ENCODE assay signal across 1 mouse cellular context in the genomic region with DNA sequence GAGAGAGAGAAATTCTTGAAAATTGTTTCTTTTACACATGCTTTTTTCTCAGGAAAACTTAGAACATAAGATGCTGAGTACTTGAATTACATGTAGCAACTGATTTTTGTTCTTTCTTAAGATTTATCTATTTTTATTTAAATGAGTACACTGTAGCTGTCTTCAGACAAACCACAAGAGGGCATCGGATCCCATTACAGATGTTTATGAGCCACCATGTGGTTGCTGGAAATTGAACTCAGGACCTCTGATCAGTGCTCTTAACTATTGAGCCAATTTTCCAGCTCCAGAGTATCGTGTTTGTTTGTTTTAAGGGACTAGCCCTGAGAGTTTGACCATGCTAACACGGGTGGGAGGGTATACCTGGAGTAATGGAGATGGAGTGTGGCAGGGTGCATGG.
TF ChIP-seq lines count a peak whose summit lies in the region.

No protein-coding gene starts in this region.

TF ChIP-seq in CH12.LX, 34 proteins besides CTCF, POLR2A, EP300 and RAD21 (continued from another document):
- TF ChIP-seq USF2 (conservative IDR thresholded peaks at IDR 0.05; ENCODE audit: low read depth, low read length), result no peak
- no peak for TF ChIP-seq E2F4 (IDR thresholded peaks at IDR 0.05; ENCODE audit: insufficient replicate concordance, low read depth, low read length)
- no peak for TF ChIP-seq BHLHE40 (IDR thresholded peaks at IDR 0.05; ENCODE audit: low read depth, low read length)
- TF ChIP-seq IRF4 (IDR thresholded peaks at IDR 0.05; ENCODE audit: low read depth, low read length), result no peak
- TF ChIP-seq ZNF384 (IDR thresholded peaks at IDR 0.05; ENCODE audit: low read depth, low read length), result no peak
- TF ChIP-seq ZMIZ1 (IDR thresholded peaks at IDR 0.05; ENCODE audit: low read depth, low read length), result no peak
- peak; percentile 18; the same call in 1 of the 2 replicates for TF ChIP-seq NELFE (IDR thresholded peaks at IDR 0.05; ENCODE audit: low read depth, low read length)
- TF ChIP-seq ETS1 (conservative IDR thresholded peaks at IDR 0.05; ENCODE audit: low read depth, low read length), result no peak
- no peak for TF ChIP-seq TCF12 (IDR thresholded peaks at IDR 0.05; ENCODE audit: low read depth, low read length)
- TF ChIP-seq MEF2A (IDR thresholded peaks at IDR 0.05; ENCODE audit: borderline replicate concordance, low read depth, low read length), result no peak
- TF ChIP-seq USF1 (IDR thresholded peaks at IDR 0.05; ENCODE audit: low read depth, low read length), result no peak
- no peak for TF ChIP-seq ELF1 (IDR thresholded peaks at IDR 0.05; ENCODE audit: low read depth, low read length)
- TF ChIP-seq HCFC1 (IDR thresholded peaks at IDR 0.05; ENCODE audit: low read depth, low read length), result no peak
- TF ChIP-seq CHD1 (IDR thresholded peaks at IDR 0.05; ENCODE audit: low read depth, low read length), result no peak
- TF ChIP-seq JUND (conservative IDR thresholded peaks at IDR 0.05; ENCODE audit: low read depth, low read length), result no peak
- TF ChIP-seq POLR2AphosphoS2 (IDR thresholded peaks at IDR 0.05; ENCODE audit: low read depth, low read length), result no peak
- TF ChIP-seq CHD2 (IDR thresholded peaks at IDR 0.05; ENCODE audit: low read length), result no peak
- no peak; the same call in 1 of the 2 replicates for TF ChIP-seq ZC3H11A (IDR thresholded peaks at IDR 0.05; ENCODE audit: low read depth, low read length)
- no peak for TF ChIP-seq UBTF (IDR thresholded peaks at IDR 0.05; ENCODE audit: low read depth, low read length)
- TF ChIP-seq MXI1 (IDR thresholded peaks at IDR 0.05; ENCODE audit: low read depth, low read length), result no peak
- TF ChIP-seq SIN3A (IDR thresholded peaks at IDR 0.05; ENCODE audit: low read length), result no peak
- TF ChIP-seq GABPA (IDR thresholded peaks at IDR 0.05; ENCODE audit: insufficient replicate concordance, low read depth, low read length), result no peak
- TF ChIP-seq SMC3 (IDR thresholded peaks at IDR 0.05; ENCODE audit: low read depth, low read length), result peak; percentile 78
- TF ChIP-seq KAT2A (IDR thresholded peaks at IDR 0.05; ENCODE audit: insufficient replicate concordance, low read length), result no peak
- TF ChIP-seq ZKSCAN1 (IDR thresholded peaks at IDR 0.05; ENCODE audit: borderline replicate concordance, low read depth, low read length), result no peak; the same call in 1 of the 2 replicates
